8 mouse cellular contexts compared by ENCODE assay signal in genomic region chr9:96167168-96167585, GRCm38 (mm10). TPM values are rescaled to one million over a fixed set of nuclear protein-coding genes. Genes with fewer than 3 reads are reported as not detected.
DNase-seq lines count a peak whose midpoint lies in the region; ATAC-seq and TF ChIP-seq lines count a peak whose summit lies in the region.

No protein-coding gene starts in this region.

- no peak overlapping the region for H3K9ac ChIP-seq in heart, postnatal 0 days (replicated peaks; ENCODE audit: low read depth, low read length)

- TF ChIP-seq CTCF in heart, postnatal 0 days (IDR thresholded peaks at IDR 0.05; ENCODE audit: low read depth): peak; percentile 87

- H3K4me2 ChIP-seq in heart, postnatal 0 days (ENCODE audit: low read depth, low read length): no peak overlapping the region

- ATAC-seq in cerebellum, adult (ENCODE audit: insufficient number of reproducible peaks, low FRiP score, low TSS enrichment): no peak
- peak; percentile 24; the same call in 1 of the 2 replicates for ATAC-seq in heart, postnatal 0 days (ENCODE audit: insufficient read depth, low read depth)

- H3K36me3 ChIP-seq in embryonic facial prominence, embryonic 10.5 days (replicated peaks): 0 out of 2 replicates have a peak, but pooled peaks cover 3% of the 10 kb centered on the region
- no peaks in the 10 kb centered on the region for H3K36me3 ChIP-seq in heart, postnatal 0 days (replicated peaks; ENCODE audit: control insufficient read depth, insufficient read depth, low read length)
- H3K36me3 ChIP-seq in megakaryocyte, embryonic 14.5 days (replicated peaks; ENCODE audit: low read length): no peaks in the 10 kb centered on the region

- WGBS in embryonic facial prominence, embryonic 10.5 days: 19% methylated on average over 5 of the region's 5 CpGs
- 39% methylated on average over 5 of the region's 5 CpGs for WGBS in heart, postnatal 0 days

- no peak for TF ChIP-seq EP300 in heart, postnatal 0 days (IDR thresholded peaks at IDR 0.05; ENCODE audit: low read depth)

- H3K4me1 ChIP-seq in embryonic facial prominence, embryonic 10.5 days: 0 out of 2 replicates have a peak, but pooled peaks cover 4% of the 10 kb centered on the region
- H3K4me1 ChIP-seq in heart, postnatal 0 days (ENCODE audit: control insufficient read depth, insufficient read depth): no peaks in the 10 kb centered on the region
- peaks cover 4% of the 10 kb centered on the region; the same call in 1 of the 2 replicates for H3K4me1 ChIP-seq in megakaryocyte, embryonic 14.5 days

- no peak overlapping the region for H3K4me3 ChIP-seq in embryonic facial prominence, embryonic 10.5 days
- no peak overlapping the region for H3K4me3 ChIP-seq in heart, postnatal 0 days (ENCODE audit: low read depth, low read length)
- peak overlapping the region; percentile 68 for H3K4me3 ChIP-seq in megakaryocyte, embryonic 14.5 days (replicated peaks)

- peak; percentile 14 for DNase-seq in cerebellum, adult 11 months
- peak; percentile 93 for DNase-seq in adrenal gland, postnatal 14 days
- DNase-seq in embryonic facial prominence, embryonic 10.5 days (ENCODE audit: low spot score): peak; percentile 85
- peak; percentile 51 for DNase-seq in heart, postnatal 0 days (ENCODE audit: low spot score)
- DNase-seq in layer of hippocampus, adult 9-10 months (ENCODE audit: low spot score): peak; percentile 5
- DNase-seq in skeletal muscle tissue, adult 2 months (ENCODE audit: low read depth, low spot score): peak; percentile 32

- no peaks in the 10 kb centered on the region for H3K9me3 ChIP-seq in embryonic facial prominence, embryonic 10.5 days
- H3K9me3 ChIP-seq in heart, postnatal 0 days (replicated peaks; ENCODE audit: control insufficient read depth, low read length): no peaks in the 10 kb centered on the region
- H3K9me3 ChIP-seq in megakaryocyte, embryonic 14.5 days: no peaks in the 10 kb centered on the region

- peak overlapping the region; percentile 30; the same call in 1 of the 2 replicates for H3K27ac ChIP-seq in embryonic facial prominence, embryonic 10.5 days (replicated peaks)
- no peak overlapping the region for H3K27ac ChIP-seq in heart, postnatal 0 days (ENCODE audit: low read depth)

- no peaks in the 10 kb centered on the region for H3K27me3 ChIP-seq in embryonic facial prominence, embryonic 10.5 days (replicated peaks; ENCODE audit: low read depth, poor library complexity, severe bottlenecking)
- H3K27me3 ChIP-seq in heart, postnatal 0 days (ENCODE audit: control insufficient read depth, insufficient read depth, low read length): no peaks in the 10 kb centered on the region
- H3K27me3 ChIP-seq in megakaryocyte, embryonic 14.5 days (replicated peaks): no peaks in the 10 kb centered on the region

RNA-seq across cellular contexts. Expression of gene Tfdp2, which starts 28.9 kb away (rescaled TPM):
- 55.5 and 66.5 TPM in 2 replicates for total RNA-seq in adrenal gland, postnatal 14 days (2021)
- polyA plus RNA-seq in embryonic facial prominence, embryonic 10.5 days (2016; fragmentation: Nextera tagmentation; extraction: Ambion mirVana): 61.4 and 72.1 TPM in 2 replicates
- 32.5 and 95.8 TPM in 2 replicates for total RNA-seq in heart, postnatal 0 days (2014; rRNA removed; ENCODE audit: low replicate concordance)
- 33.4 and 33.7 TPM in 2 replicates for polyA plus RNA-seq in heart, postnatal 0 days (2015; fragmentation: Nextera tagmentation; extraction: Ambion mirVana)
- 1.9 and 3.5 TPM in 2 replicates for polyA plus RNA-seq in megakaryocyte, embryonic 14.5 days (2012; ENCODE audit: insufficient read depth, low replicate concordance)

RNA-seq across cellular contexts. Expression of gene Gk5, which starts 48.0 kb away (rescaled TPM):
- 8.6 and 11.3 TPM in 2 replicates for total RNA-seq in adrenal gland, postnatal 14 days (2021)
- 4.6 and 4.8 TPM in 2 replicates for polyA plus RNA-seq in embryonic facial prominence, embryonic 10.5 days (2016; fragmentation: Nextera tagmentation; extraction: Ambion mirVana)
- 0.76 and 3.2 TPM in 2 replicates for total RNA-seq in heart, postnatal 0 days (2014; rRNA removed; ENCODE audit: low replicate concordance)
- polyA plus RNA-seq in heart, postnatal 0 days (2015; fragmentation: Nextera tagmentation; extraction: Ambion mirVana): 1.6 and 1.7 TPM in 2 replicates
- polyA plus RNA-seq in megakaryocyte, embryonic 14.5 days (2012; ENCODE audit: insufficient read depth, low replicate concordance): 0.28 TPM in 1 of 2 replicates, not detected in the other

Comparison
In these comparisons a context has a peak if more than half of its experiments do, and no peak if none do; other contexts are left out.
1. DNase-seq: peak in every context shown above with its lines; median percentile 93 in adrenal gland, postnatal 14 days; 85 in embryonic facial prominence, embryonic 10.5 days; 51 in heart, postnatal 0 days; 32 in skeletal muscle tissue, adult 2 months; 14 in cerebellum, adult 11 months; 5 in layer of hippocampus, adult 9-10 months.